Mouse (Mus musculus): ENCODE data around the gene Wdtc1. TPM values are rescaled to one million over a fixed set of nuclear protein-coding genes. Genes with fewer than 3 reads are reported as not detected.

Gene Wdtc1
- polyA plus RNA-seq, 1 experiment from 2014 or later = 21.1 TPM

DNA sequence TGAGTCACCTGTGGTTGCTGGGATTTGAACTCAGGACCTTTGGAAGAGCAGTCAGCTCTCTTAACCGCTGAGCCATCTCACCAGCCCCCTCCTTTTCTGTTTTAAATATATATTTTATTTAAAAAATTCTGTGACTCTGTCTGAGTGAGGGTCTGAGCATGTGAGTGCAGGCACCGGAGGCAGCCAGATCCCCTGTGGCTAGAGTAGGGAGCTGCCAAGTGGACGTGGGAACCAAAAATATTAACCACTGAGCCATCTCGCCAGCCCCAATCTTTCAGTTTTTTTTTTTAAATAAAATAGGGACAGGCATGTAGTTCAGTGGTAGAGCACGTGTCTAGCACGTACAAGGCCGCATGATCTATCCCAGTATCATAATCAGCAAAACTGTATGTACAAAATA is 48.5 kb downstream of the Wdtc1 start:
- ATAC-seq (ENCODE audit: low FRiP score) = no peak
- no peaks in the 10 kb centered on the region for H3K9me3 ChIP-seq
- no peaks in the 10 kb centered on the region for H3K4me1 ChIP-seq
- H3K36me3 ChIP-seq (replicated peaks) = peaks cover 39% of the 10 kb centered on the region
- no peak overlapping the region for H3K4me2 ChIP-seq
- 94% methylated on average over 7 of the region's 7 CpGs for WGBS
- H3K27ac ChIP-seq = no peak overlapping the region
- H3K9ac ChIP-seq = no peak overlapping the region
- H3K27me3 ChIP-seq = no peaks in the 10 kb centered on the region
- H3K4me3 ChIP-seq (replicated peaks) = no peak overlapping the region

DNA sequence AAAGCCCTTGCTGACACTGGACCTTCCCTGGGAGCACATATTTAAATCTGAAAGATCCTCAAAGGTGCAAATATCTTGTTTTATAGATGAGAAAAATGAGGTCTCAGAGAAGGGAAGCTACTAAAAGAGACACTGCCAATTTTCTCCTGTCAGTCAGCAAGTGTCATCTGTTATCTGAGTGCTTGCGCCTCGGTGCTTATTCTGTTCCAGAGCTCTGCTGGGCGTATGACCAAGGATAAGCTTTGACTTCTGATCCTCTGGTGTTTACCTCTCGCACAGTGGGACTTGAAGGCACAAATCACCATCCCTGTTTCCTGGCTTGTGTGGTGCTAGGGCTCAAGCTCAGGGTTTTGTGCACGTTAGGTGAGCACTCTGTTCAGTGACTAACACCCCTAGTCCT is 50.6 kb downstream of the Wdtc1 start:
- Histone ChIP-seq H3K4me2 (no peak overlapping the region), H3K4me3 (replicated peaks) (no peak overlapping the region), H3K4me1 (peaks cover 11% of the 10 kb centered on the region), H3K27me3 (no peaks in the 10 kb centered on the region), H3K36me3 (replicated peaks) (peaks cover 43% of the 10 kb centered on the region), H3K9me3 (no peaks in the 10 kb centered on the region), H3K27ac (no peak overlapping the region), H3K9ac (no peak overlapping the region)
- no peak for ATAC-seq (ENCODE audit: low FRiP score)
- WGBS = 92% methylated on average over 5 of the region's 5 CpGs

DNA sequence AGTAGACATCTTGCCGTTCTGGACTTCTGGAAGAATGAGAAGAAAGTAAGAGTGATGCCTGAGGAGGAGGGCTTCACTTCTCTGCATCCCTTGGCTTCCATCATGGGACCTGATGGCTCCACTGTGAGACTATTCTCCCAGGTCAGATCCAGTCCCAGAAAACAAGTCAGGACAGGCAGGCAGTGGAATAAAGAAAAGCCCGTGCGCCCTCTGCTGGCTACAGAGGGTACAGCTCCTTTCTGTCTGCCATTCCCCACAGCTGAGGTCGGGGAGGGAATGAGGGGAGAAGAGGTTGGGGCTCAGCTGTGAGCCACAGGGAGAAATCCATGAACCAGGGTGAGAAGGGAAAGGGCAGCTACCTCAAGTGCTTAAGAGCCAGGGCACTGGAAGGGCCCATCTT is 51.5 kb downstream of the Wdtc1 start:
- Histone ChIP-seq H3K9ac (no peak overlapping the region), H3K27ac (no peak overlapping the region), H3K4me1 (peaks cover 15% of the 10 kb centered on the region), H3K36me3 (replicated peaks) (peaks cover 48% of the 10 kb centered on the region), H3K4me2 (no peak overlapping the region), H3K27me3 (no peaks in the 10 kb centered on the region), H3K4me3 (replicated peaks) (no peak overlapping the region), H3K9me3 (no peaks in the 10 kb centered on the region)
- WGBS = 22% methylated on average over 4 of the region's 4 CpGs
- ATAC-seq (ENCODE audit: low FRiP score) = peak; percentile 25; the same call in 1 of the 2 replicates

- H3K27ac ChIP-seq = 0 out of 2 replicates have a peak overlapping the region, but pooled peaks have one; percentile 36
- no peak overlapping the region for H3K4me2 ChIP-seq
- H3K4me3 ChIP-seq (replicated peaks) = no peak overlapping the region
- peaks cover 15% of the 10 kb centered on the region for H3K4me1 ChIP-seq
- 90% methylated on average over 11 of the region's 11 CpGs for WGBS
- 0 out of 2 replicates have a peak, but pooled peaks cover 3% of the 10 kb centered on the region for H3K27me3 ChIP-seq
- H3K36me3 ChIP-seq (replicated peaks) = peaks cover 61% of the 10 kb centered on the region
- H3K9me3 ChIP-seq = no peaks in the 10 kb centered on the region
- ATAC-seq (ENCODE audit: low FRiP score) = no peak
- H3K9ac ChIP-seq = no peak overlapping the region
Observed at GRCm38 (mm10) chr4:133300421-133300820, 52.9 kb downstream of the Wdtc1 start.

- H3K9ac ChIP-seq = no peak overlapping the region
- peak overlapping the region; percentile 53; the same call in 1 of the 2 replicates for H3K27ac ChIP-seq
- H3K27me3 ChIP-seq = 0 out of 2 replicates have a peak, but pooled peaks cover 3% of the 10 kb centered on the region
- H3K36me3 ChIP-seq (replicated peaks) = peaks cover 64% of the 10 kb centered on the region
- H3K9me3 ChIP-seq = no peaks in the 10 kb centered on the region
- peaks cover 15% of the 10 kb centered on the region for H3K4me1 ChIP-seq
- ATAC-seq (ENCODE audit: low FRiP score) = no peak
- WGBS = 76% methylated on average over 5 of the region's 5 CpGs
- H3K4me2 ChIP-seq = no peak overlapping the region
- H3K4me3 ChIP-seq (replicated peaks) = no peak overlapping the region
Observed at GRCm38 (mm10) chr4:133299701-133300100, 53.6 kb downstream of the Wdtc1 start.

GRCm38 (mm10) chr4:133298516-133299365 is 54.5 kb downstream of the Wdtc1 start:
- no peak overlapping the region for H3K4me3 ChIP-seq (replicated peaks)
- no peak for ATAC-seq (ENCODE audit: low FRiP score)
- peak overlapping the region; percentile 53; the same call in 1 of the 2 replicates for H3K27ac ChIP-seq
- peaks cover 68% of the 10 kb centered on the region for H3K36me3 ChIP-seq (replicated peaks)
- 41% methylated on average over 12 of the region's 12 CpGs for WGBS
- peaks cover 22% of the 10 kb centered on the region for H3K4me1 ChIP-seq
- 0 out of 2 replicates have a peak, but pooled peaks cover 3% of the 10 kb centered on the region for H3K27me3 ChIP-seq
- H3K4me2 ChIP-seq = no peak overlapping the region
- no peaks in the 10 kb centered on the region for H3K9me3 ChIP-seq
- peak overlapping the region; percentile 12; the same call in 1 of the 2 replicates for H3K9ac ChIP-seq

DNA sequence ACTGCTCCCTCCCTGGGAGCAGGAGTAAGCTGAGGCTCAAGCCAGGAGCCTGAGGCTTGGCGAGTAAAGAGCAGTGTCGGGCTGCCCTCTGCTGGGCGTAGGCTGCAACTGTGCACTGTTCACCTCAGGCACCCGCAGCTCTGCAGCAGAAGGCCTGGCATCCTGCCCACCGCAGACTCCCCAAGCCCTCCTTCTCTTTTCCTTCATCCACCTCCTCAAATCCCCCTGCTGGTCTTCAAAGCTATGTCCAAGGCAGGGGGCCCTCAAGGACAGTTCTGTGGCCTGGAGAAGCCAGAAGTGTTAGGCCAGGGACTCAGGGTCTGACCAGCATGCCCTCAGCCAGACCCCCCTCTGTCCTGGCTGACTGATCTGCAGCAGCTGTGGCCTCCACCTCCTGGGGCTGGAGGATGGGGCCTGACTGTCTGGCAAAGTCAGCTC is 55.5 kb downstream of the Wdtc1 start:
- peak overlapping the region; percentile 66 for H3K27ac ChIP-seq
- 0 out of 2 replicates have a peak, but pooled peaks cover 3% of the 10 kb centered on the region for H3K27me3 ChIP-seq
- H3K9me3 ChIP-seq = no peaks in the 10 kb centered on the region
- peaks cover 31% of the 10 kb centered on the region for H3K4me1 ChIP-seq
- no peak overlapping the region for H3K4me2 ChIP-seq
- WGBS = 5% methylated on average over 5 of the region's 5 CpGs
- H3K36me3 ChIP-seq (replicated peaks) = peaks cover 60% of the 10 kb centered on the region
- peak; percentile 80 for ATAC-seq (ENCODE audit: low FRiP score)
- 0 out of 2 replicates have a peak overlapping the region, but pooled peaks have one; percentile 12 for H3K9ac ChIP-seq
- no peak overlapping the region for H3K4me3 ChIP-seq (replicated peaks)

- H3K36me3 ChIP-seq (replicated peaks) = peaks cover 55% of the 10 kb centered on the region
- WGBS = 76% methylated on average over 10 of the region's 10 CpGs
Observed at GRCm38 (mm10) chr4:133297360-133297759, 55.9 kb downstream of the Wdtc1 start.

DNA sequence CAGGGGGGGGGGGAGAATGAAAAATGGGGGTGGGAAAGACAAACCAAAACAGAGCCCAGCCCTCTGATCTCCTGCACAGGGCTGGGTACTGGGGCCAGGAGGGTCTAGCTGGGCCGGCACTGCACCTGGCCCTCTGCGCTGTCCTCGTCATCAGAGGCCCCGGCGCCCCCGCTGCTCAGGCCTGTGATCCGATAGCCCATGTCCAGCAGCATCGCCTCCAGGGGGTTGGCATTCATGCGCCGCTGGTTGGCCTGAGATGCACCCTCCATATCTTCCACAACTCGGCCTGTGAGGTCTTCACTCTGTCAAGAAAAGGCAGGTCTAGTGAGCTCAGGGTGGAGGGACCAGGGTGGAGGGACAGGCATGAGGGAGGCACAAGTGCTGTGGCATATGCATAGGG is 59.2 kb downstream of the Wdtc1 start:
- peaks cover 39% of the 10 kb centered on the region for H3K4me1 ChIP-seq
- 28% methylated on average over 11 of the region's 11 CpGs for WGBS
- no peaks in the 10 kb centered on the region for H3K9me3 ChIP-seq
- H3K27ac ChIP-seq = peak overlapping the region; percentile 76; the same call in 1 of the 2 replicates
- H3K4me3 ChIP-seq (replicated peaks) = no peak overlapping the region
- no peak overlapping the region; the same call in 1 of the 2 replicates for H3K9ac ChIP-seq
- H3K4me2 ChIP-seq = no peak overlapping the region
- no peak for ATAC-seq (ENCODE audit: low FRiP score)
- 0 out of 2 replicates have a peak, but pooled peaks cover 3% of the 10 kb centered on the region for H3K27me3 ChIP-seq
- H3K36me3 ChIP-seq (replicated peaks) = peaks cover 33% of the 10 kb centered on the region

More at GRCm38 (mm10) chr4:133297360-133297759, 55.9 kb downstream of the Wdtc1 start:
- H3K9ac ChIP-seq = 0 out of 2 replicates have a peak overlapping the region, but pooled peaks have one; percentile 12
- peak overlapping the region; percentile 66; the same call in 1 of the 2 replicates for H3K27ac ChIP-seq
- no peak overlapping the region for H3K4me3 ChIP-seq (replicated peaks)
- no peaks in the 10 kb centered on the region for H3K9me3 ChIP-seq
- ATAC-seq (ENCODE audit: low FRiP score) = no peak
- no peak overlapping the region for H3K4me2 ChIP-seq
- H3K4me1 ChIP-seq = peaks cover 36% of the 10 kb centered on the region
- H3K27me3 ChIP-seq = 0 out of 2 replicates have a peak, but pooled peaks cover 3% of the 10 kb centered on the region

- peak; percentile 74 for ATAC-seq (ENCODE audit: low FRiP score)
- Histone ChIP-seq H3K27ac (peak overlapping the region; percentile 76), H3K36me3 (replicated peaks) (peaks cover 33% of the 10 kb centered on the region), H3K4me2 (peak overlapping the region; percentile 11; the same call in 1 of the 2 replicates), H3K27me3 (0 out of 2 replicates have a peak, but pooled peaks cover 3% of the 10 kb centered on the region), H3K9ac (peak overlapping the region; percentile 40; the same call in 1 of the 2 replicates), H3K9me3 (no peaks in the 10 kb centered on the region), H3K4me3 (replicated peaks) (no peak overlapping the region), H3K4me1 (peaks cover 32% of the 10 kb centered on the region)
- WGBS = 7% methylated on average over 24 of the region's 24 CpGs
Observed at GRCm38 (mm10) chr4:133292901-133293843, 60.1 kb downstream of the Wdtc1 start.

DNA sequence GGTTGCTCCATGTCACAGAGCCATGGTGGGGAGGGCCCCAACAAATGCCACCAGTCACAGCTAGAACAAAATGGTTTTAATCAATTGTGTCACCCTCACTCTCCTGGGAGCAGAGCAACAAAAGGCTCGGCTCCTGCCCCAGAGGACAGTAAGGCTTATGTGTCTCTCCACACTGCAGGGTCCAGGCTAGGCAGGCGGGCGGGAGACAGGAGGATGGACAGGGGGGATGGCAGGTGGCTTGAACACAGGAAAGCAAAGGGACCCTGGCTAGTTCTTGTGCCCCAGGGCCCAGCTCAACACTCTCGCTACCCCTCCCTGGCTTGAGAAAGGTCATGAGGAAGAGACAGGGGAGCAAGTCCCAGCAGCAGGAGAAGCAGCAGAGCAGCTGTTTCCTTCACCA is 60.9 kb downstream of the Wdtc1 start:
- Histone ChIP-seq H3K9me3 (no peaks in the 10 kb centered on the region), H3K27me3 (0 out of 2 replicates have a peak, but pooled peaks cover 3% of the 10 kb centered on the region), H3K4me3 (replicated peaks) (no peak overlapping the region), H3K27ac (peak overlapping the region; percentile 76), H3K9ac (no peak overlapping the region), H3K4me1 (peaks cover 25% of the 10 kb centered on the region), H3K36me3 (replicated peaks) (peaks cover 33% of the 10 kb centered on the region), H3K4me2 (no peak overlapping the region)
- 49% methylated on average over 4 of the region's 4 CpGs for WGBS
- no peak for ATAC-seq (ENCODE audit: low FRiP score)

Measured in forebrain, embryonic 12.5 days (tissue).